Mouse (Mus musculus) neutrophil, adult 5-6 weeks (primary cell): ENCODE results near the gene Thbs1. TPM values are rescaled to one million over a fixed set of nuclear protein-coding genes. Genes with fewer than 3 reads are reported as not detected.

Experiments used
- ATAC-seq: fragments of 151-379, 151-347 bp; 2 replicates; pipeline ENCODE4 v1.8.0; 2017; ENCODE audit warnings: mild to moderate bottlenecking, moderate TSS enrichment; ENCODE audit not compliant: insufficient number of reproducible peaks, poor library complexity, low FRiP score, severe bottlenecking; ENCODE audit errors: extremely low read depth
- total RNA-seq: library from RNA; stranded (forward); fragments of 200-1000 nt; gene quantifications from 2 replicates; pipeline ENCODE4 v1.2.3, GENCODE M21; 2017

Thbs1 gene
- total RNA-seq, 1 experiment from 2014 or later, result 40.7 TPM

GRCm38 (mm10) chr2:118112846-118113479 lies 1.3 kb downstream of the Thbs1 start:
- no peak for ATAC-seq

- no peak for ATAC-seq
These were observed 2.3 kb downstream of the Thbs1 start for GRCm38 (mm10) chr2:118113808-118114524.

GRCm38 (mm10) chr2:118114671-118115070 lies 3.0 kb downstream of the Thbs1 start:
- ATAC-seq, result no peak

- no peak for ATAC-seq
These were observed 4.0 kb downstream of the Thbs1 start for GRCm38 (mm10) chr2:118115647-118116046.

- no peak for ATAC-seq
These were observed 4.5 kb downstream of the Thbs1 start for GRCm38 (mm10) chr2:118116180-118116579.

- no peak for ATAC-seq
These were observed 5.1 kb downstream of the Thbs1 start for GRCm38 (mm10) chr2:118116754-118117290.

GRCm38 (mm10) chr2:118117401-118117800 lies 5.7 kb downstream of the Thbs1 start:
- ATAC-seq, result no peak

- ATAC-seq, result no peak
These were observed 6.4 kb downstream of the Thbs1 start for GRCm38 (mm10) chr2:118118045-118118444.

- ATAC-seq, result no peak
These were observed 6.8 kb downstream of the Thbs1 start for GRCm38 (mm10) chr2:118118515-118118914.

- no peak for ATAC-seq
These were observed 8.0 kb downstream of the Thbs1 start for GRCm38 (mm10) chr2:118119684-118120083.

- ATAC-seq, result no peak
These were observed 8.4 kb downstream of the Thbs1 start for GRCm38 (mm10) chr2:118120095-118120494.

GRCm38 (mm10) chr2:118120751-118121150 lies 9.1 kb downstream of the Thbs1 start:
- ATAC-seq, result no peak

- ATAC-seq, result no peak
These were observed 10.6 kb downstream of the Thbs1 start for GRCm38 (mm10) chr2:118122291-118122690.

GRCm38 (mm10) chr2:118123743-118124142 lies 12.1 kb downstream of the Thbs1 start:
- no peak for ATAC-seq

- no peak for ATAC-seq
These were observed 12.8 kb downstream of the Thbs1 start for GRCm38 (mm10) chr2:118124437-118124836.

GRCm38 (mm10) chr2:118125211-118125939 lies 13.7 kb downstream of the Thbs1 start:
- ATAC-seq, result no peak

GRCm38 (mm10) chr2:118125943-118126470 lies 14.3 kb downstream of the Thbs1 start:
- ATAC-seq, result no peak

GRCm38 (mm10) chr2:118127516-118128288 lies 16.0 kb downstream of the Thbs1 start:
- no peak for ATAC-seq

- ATAC-seq, result no peak
These were observed 16.6 kb downstream of the Thbs1 start for GRCm38 (mm10) chr2:118128313-118128712.
